Mouse (Mus musculus) midbrain, embryonic 13.5 days (tissue): ENCODE results near the gene Lrrc10. TPM values are rescaled to one million over a fixed set of nuclear protein-coding genes. Genes with fewer than 3 reads are reported as not detected.

Experiments
- ATAC-seq: fragments of 200-750 bp; cut with Nextera tagmentation; 2 replicates; pipeline ENCODE4 v1.8.0; 2017; ENCODE audit warnings: mild to moderate bottlenecking, moderate TSS enrichment, moderate library complexity
- H3K27ac ChIP-seq: fragments of 300-500 bp; sonication (generic); 2 replicates; pipeline ENCODE4 v1.5.1; 2015; ENCODE audit warnings: inconsistent platforms, mild to moderate bottlenecking, moderate library complexity
- H3K27me3 ChIP-seq: fragments of 300-500 bp; sonication (generic); 2 replicates; pipeline ENCODE4 v1.6.1; 2015; ENCODE audit warnings: mild to moderate bottlenecking, inconsistent platforms
- H3K36me3 ChIP-seq: fragments of 300-500 bp; sonication (generic); 2 replicates; pipeline ENCODE4 v1.6.1; 2015; ENCODE audit warnings: mild to moderate bottlenecking, inconsistent platforms
- H3K4me1 ChIP-seq: fragments of 300-500 bp; sonication (generic); replicated peaks from 2 replicates; pipeline ENCODE4 v1.6.1; 2015; ENCODE audit warnings: inconsistent platforms
- H3K4me2 ChIP-seq: fragments of 300-500 bp; sonication (generic); replicated peaks from 2 replicates; pipeline ENCODE4 v1.6.1; 2015; ENCODE audit warnings: moderate library complexity, mild to moderate bottlenecking, inconsistent platforms
- H3K4me3 ChIP-seq: fragments of 300-500 bp; sonication (generic); replicated peaks from 2 replicates; pipeline ENCODE4 v1.5.1; 2015; ENCODE audit warnings: mild to moderate bottlenecking, inconsistent platforms
- H3K9ac ChIP-seq: fragments of 300-500 bp; sonication (generic); replicated peaks from 2 replicates; pipeline ENCODE4 v1.6.1; 2015; ENCODE audit warnings: mild to moderate bottlenecking, inconsistent platforms
- H3K9me3 ChIP-seq: fragments of 300-500 bp; sonication (generic); 2 replicates; pipeline ENCODE4 v1.6.1; 2016; ENCODE audit warnings: mild to moderate bottlenecking, inconsistent platforms
- WGBS: fragments of 180-500 bp; shearing (Covaris S2); methylation state at CpG from one replicate; pipeline ENCODE4 v1.1.7; 2015; 5-methylcytosine and 5-hydroxymethylcytosine counted together
- polyA plus RNA-seq: library from polyadenylated mRNA; unstranded; fragments of >200 nt; fragmentation: Nextera tagmentation; extraction: Ambion mirVana; gene quantifications from 2 replicates; pipeline ENCODE4 v1.2.1, GENCODE M21; 2015

Gene Lrrc10
- polyA plus RNA-seq, 1 experiment from 2014 or later = not detected

GRCm38 (mm10) chr10:117094504-117095329, 49.6 kb downstream of the Lrrc10 start:
- no peak overlapping the region for H3K4me3 ChIP-seq
- WGBS = 21% methylated on average over 15 of the region's 15 CpGs
- peak; percentile 94 for ATAC-seq
- 0 out of 2 replicates have a peak overlapping the region, but pooled peaks have one; percentile 11 for H3K4me2 ChIP-seq
- H3K27me3 ChIP-seq = no peaks in the 10 kb centered on the region
- no peak overlapping the region for H3K9ac ChIP-seq
- H3K4me1 ChIP-seq = peaks cover 25% of the 10 kb centered on the region
- H3K9me3 ChIP-seq = no peaks in the 10 kb centered on the region
- peak overlapping the region; percentile 79 for H3K27ac ChIP-seq
- 0 out of 2 replicates have a peak, but pooled peaks cover 3% of the 10 kb centered on the region for H3K36me3 ChIP-seq

GRCm38 (mm10) chr10:117096096-117096495, 51.0 kb downstream of the Lrrc10 start:
- H3K36me3 ChIP-seq = 0 out of 2 replicates have a peak, but pooled peaks cover 3% of the 10 kb centered on the region
- ATAC-seq = no peak
- no peaks in the 10 kb centered on the region for H3K27me3 ChIP-seq
- H3K4me1 ChIP-seq = peaks cover 25% of the 10 kb centered on the region
- H3K4me2 ChIP-seq = no peak overlapping the region
- H3K4me3 ChIP-seq = no peak overlapping the region
- no peak overlapping the region for H3K27ac ChIP-seq
- no peaks in the 10 kb centered on the region for H3K9me3 ChIP-seq
- H3K9ac ChIP-seq = no peak overlapping the region
- 84% methylated on average over 6 of the region's 6 CpGs for WGBS

Other genes starting within 250 kb of the Lrrc10 start
- gene Myrfl, start 148.4 kb upstream of the Lrrc10 start, polyA plus RNA-seq = 0.12 TPM in 1 of 2 replicates, not detected in the other
- gene Rab3ip, start 94.6 kb upstream of the Lrrc10 start, polyA plus RNA-seq = 43.9 and 44.2 TPM in 2 replicates
- not detected in 2 replicates for gene Gm10271, start 72.7 kb upstream of the Lrrc10 start, polyA plus RNA-seq
- 0.09 and 0.15 TPM in 2 replicates for gene Best3, start 59.0 kb upstream of the Lrrc10 start, polyA plus RNA-seq
- 280 and 281 TPM in 2 replicates for gene Cct2, start 18.5 kb downstream of the Lrrc10 start, polyA plus RNA-seq
- 19.0 and 22.2 TPM in 2 replicates for gene Frs2, start 103.2 kb downstream of the Lrrc10 start, polyA plus RNA-seq
- 141 and 160 TPM in 2 replicates for gene Yeats4, start 179.2 kb downstream of the Lrrc10 start, polyA plus RNA-seq
- gene 9530003J23Rik, start 193.4 kb downstream of the Lrrc10 start, polyA plus RNA-seq = not detected in 2 replicates
- gene Lyz2, start 237.0 kb downstream of the Lrrc10 start, polyA plus RNA-seq = 14.7 and 19.0 TPM in 2 replicates
- gene Lyz1, start 247.5 kb downstream of the Lrrc10 start, polyA plus RNA-seq = not detected in 2 replicates